Mouse (Mus musculus): ENCODE measurements around the gene Itsn1.

Gene Itsn1

GRCm38 (mm10) chr16:91770662-91771061, 41.6 kb downstream of the Itsn1 start:
- no peak for DNase-seq (ENCODE audit: low spot score)

DNA sequence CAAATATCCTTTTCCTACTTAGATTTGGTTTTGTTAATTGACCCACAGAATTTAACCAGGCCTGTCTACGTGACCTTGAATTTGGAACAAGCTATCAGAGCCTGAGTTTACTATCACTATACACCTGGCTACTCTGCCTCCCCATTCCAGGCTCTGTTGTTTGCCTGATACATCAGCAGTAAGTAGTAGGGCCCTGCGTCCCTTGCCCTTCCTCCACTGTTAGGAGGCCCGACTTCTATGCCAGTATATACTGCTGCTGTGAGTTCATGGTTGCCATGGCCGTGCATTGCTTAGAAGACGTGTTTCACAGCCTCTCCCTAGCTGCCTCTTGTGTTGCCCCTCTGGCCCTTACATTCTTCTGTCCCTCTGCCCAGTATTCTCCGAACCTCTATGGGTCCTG, 42.3 kb downstream of the Itsn1 start:
- no peak for DNase-seq (ENCODE audit: low spot score)

GRCm38 (mm10) chr16:91772586-91772985, 43.5 kb downstream of the Itsn1 start:
- DNase-seq (ENCODE audit: low spot score) = no peak

DNA sequence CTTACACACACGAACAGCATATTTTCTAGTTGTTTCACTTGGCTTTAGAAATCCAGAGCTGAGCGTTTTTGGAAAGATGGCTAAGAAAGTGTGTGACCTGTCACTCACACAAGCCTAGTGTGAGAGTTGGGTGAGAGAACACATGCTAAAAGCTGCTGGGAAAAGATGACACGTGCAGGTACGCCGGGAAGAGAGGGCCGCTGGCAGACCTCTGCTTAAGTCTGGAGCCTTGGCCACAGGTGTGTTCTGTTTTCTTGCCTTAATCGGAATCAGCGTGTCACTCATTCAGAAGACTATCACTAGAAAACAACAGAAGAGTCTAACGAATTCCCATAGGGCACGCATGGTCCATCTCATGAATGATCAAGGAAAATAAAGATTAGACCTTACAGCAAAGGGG, 50.5 kb downstream of the Itsn1 start:
- DNase-seq (ENCODE audit: low spot score) = no peak

GRCm38 (mm10) chr16:91780151-91780550, 51.1 kb downstream of the Itsn1 start:
- no peak for DNase-seq (ENCODE audit: low spot score)

DNA sequence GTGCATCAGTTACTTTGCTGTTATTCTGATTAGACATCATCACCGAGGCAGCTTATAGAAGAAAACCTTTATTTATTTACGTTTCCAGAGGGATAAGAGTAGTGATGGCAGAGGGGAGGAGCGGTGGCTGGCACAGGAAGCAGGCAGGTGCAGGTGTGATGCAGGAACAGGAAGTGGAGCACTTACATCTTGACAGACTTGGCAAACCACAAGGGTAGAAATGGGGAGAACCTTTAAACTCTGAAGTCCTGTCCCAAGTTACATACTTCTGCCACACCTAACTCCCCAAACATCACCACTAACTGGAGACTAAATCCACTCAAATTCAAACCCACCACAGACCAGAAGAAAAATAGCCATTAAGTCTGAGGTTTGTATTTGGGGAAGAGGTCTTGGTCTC, 51.7 kb downstream of the Itsn1 start:
- no peak for DNase-seq (ENCODE audit: low spot score)

DNA sequence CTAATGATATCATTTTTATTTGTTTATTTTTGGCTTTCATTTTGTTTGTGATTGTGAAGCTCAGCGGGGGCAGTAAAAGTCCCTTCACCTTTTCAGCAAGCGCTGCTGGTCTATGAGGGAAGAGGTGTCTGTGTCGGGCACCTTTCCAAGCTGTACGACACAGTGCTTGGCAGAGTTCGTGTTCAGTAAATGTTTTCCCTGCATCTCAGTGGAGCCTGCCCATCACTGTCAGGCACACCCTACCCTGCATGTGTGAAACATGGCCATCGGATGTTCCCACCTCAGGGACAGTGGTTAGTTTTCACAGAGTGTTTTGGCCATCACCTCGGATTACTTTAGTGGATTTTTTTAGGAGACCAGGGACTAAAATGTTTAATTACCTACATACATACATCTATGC, 54.1 kb downstream of the Itsn1 start:
- no peak for DNase-seq (ENCODE audit: low spot score)

GRCm38 (mm10) chr16:91784298-91784697, 55.2 kb downstream of the Itsn1 start:
- DNase-seq (ENCODE audit: low spot score) = no peak

- DNase-seq (ENCODE audit: low spot score) = no peak
These were observed 57.3 kb downstream of the Itsn1 start for GRCm38 (mm10) chr16:91786425-91786824.

DNA sequence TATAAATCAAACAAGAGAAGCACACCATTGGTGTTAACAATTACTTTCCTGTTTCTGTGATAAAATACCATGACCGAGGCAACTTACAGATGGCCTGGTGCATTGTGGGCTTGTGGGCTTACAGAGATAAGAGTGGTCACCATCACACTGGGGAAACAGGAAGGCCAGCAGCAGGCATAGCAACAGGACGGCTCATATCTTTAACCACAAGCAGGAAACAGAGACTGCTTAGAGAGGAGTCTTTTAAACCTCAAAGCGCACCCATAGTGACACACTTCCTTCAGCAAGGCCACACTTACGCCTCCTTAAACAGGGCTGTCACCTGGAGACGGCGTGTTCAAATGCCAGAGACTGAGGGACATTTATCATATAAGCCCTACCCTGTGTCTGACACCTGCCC, 60.6 kb downstream of the Itsn1 start:
- DNase-seq (ENCODE audit: low spot score) = no peak

- no peak for DNase-seq (ENCODE audit: low spot score)
These were observed 63.6 kb downstream of the Itsn1 start for GRCm38 (mm10) chr16:91792477-91793196.

- DNase-seq (ENCODE audit: low spot score) = no peak
These were observed 64.6 kb downstream of the Itsn1 start for GRCm38 (mm10) chr16:91793507-91794278.

- no peak for DNase-seq (ENCODE audit: low spot score)
These were observed 65.2 kb downstream of the Itsn1 start for GRCm38 (mm10) chr16:91794306-91794705.

- DNase-seq (ENCODE audit: low spot score) = no peak
These were observed 66.0 kb downstream of the Itsn1 start for GRCm38 (mm10) chr16:91795044-91795443.

GRCm38 (mm10) chr16:91795606-91796005, 66.5 kb downstream of the Itsn1 start:
- no peak for DNase-seq (ENCODE audit: low spot score)

GRCm38 (mm10) chr16:91801426-91801825, 72.3 kb downstream of the Itsn1 start:
- no peak for DNase-seq (ENCODE audit: low spot score)

DNA sequence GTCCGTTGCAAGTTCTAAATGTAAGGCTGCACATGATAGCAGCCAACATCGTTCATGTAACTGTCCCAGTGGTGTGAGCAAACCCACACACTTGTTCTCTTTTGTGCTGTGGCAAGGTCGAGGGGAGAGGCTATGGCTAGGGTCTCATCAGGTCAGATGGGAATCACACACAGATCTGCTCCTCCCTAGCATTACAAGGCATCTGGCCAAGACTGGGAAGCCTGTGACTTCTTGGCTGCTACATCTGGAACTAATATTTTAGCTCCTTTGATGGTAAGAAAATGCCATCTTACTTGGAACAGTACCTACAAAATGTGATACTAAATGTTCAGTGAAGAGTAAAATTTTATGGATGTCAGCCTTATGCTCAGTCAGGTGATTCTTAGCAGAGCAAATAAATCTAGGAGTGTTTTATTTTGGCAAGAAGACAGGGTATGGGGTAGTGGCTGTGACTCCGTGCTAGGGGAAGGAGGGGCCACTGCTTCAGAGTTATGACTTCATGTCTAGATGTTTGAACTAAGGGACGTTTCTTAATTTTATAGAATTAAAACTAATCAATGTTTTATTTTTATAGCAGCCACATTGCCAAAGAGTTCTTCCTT, 73.5 kb downstream of the Itsn1 start:
- no peak for DNase-seq (ENCODE audit: low spot score)

DNA sequence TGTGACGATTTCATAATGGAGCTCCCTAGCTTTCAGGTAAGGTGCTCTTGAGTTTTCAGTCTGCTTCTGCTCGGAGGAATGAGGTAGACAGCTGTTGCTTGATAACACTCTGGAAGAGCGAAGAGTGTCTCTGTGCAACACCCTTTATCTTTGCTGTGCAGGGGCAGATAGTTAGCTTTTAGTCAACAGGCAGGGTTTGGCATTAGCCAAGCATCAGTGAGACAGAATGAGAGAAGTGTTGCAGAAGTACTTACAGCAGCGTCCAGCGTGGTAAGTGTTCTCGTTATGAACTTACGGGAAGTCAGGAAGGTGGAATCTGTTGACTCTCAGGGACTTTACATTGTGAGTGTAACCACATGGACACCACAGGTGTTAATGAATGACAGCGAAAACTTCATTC, 75.3 kb downstream of the Itsn1 start:
- DNase-seq (ENCODE audit: low spot score) = no peak

GRCm38 (mm10) chr16:91804831-91805230, 75.8 kb downstream of the Itsn1 start:
- no peak for DNase-seq (ENCODE audit: low spot score)

GRCm38 (mm10) chr16:91810235-91810634, 81.2 kb downstream of the Itsn1 start:
- no peak for DNase-seq (ENCODE audit: low spot score)

DNA sequence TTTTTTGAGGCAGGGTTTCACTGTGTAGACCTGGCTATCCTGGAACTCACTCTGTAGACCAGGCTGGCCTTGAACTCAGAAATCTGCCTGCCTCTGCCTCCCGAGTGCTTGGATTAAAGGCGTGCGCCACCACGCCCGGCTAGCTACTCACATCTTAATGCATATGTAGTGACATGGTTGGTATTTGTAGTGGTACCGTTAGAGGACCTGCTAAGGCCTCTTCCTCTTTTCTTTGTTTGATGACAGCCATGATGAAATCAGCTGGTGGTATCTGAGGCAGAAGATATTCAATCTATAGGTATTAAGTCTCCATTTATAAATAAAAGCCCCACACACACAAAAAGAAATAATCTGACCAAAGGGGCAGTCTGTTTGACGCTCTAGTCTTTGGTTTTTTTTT, 82.3 kb downstream of the Itsn1 start:
- no peak for DNase-seq (ENCODE audit: low spot score)

GRCm38 (mm10) chr16:91811876-91812275, 82.8 kb downstream of the Itsn1 start:
- DNase-seq (ENCODE audit: low spot score) = no peak

DNA sequence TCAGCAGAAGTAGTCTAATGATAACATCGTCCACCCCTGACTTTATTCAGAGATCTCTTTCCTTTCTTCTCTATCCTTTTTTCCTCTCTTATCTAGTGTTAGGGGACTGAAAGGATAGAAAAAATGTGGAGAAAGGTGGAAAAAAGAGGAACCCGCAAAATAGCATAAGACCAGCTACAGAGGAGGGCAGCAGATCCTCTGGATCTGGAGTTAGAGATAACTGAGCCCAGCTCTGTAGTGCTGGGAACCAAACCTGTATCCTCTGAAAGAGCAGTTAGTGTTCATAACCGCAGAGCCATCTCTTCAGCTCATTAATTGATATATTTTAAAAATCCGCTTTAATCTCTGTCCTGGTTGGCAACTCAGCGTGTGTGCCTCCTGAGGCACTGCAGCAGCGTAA, 84.5 kb downstream of the Itsn1 start:
- DNase-seq (ENCODE audit: low spot score) = no peak

All from left cerebral cortex, adult 11 months (tissue).